Mouse (Mus musculus): ENCODE measurements around the gene Tspan33. TPM values are rescaled to one million over a fixed set of nuclear protein-coding genes. Genes with fewer than 3 reads are reported as not detected.

Tspan33 gene
- total RNA-seq, 1 experiment = 5.7 TPM

DNA sequence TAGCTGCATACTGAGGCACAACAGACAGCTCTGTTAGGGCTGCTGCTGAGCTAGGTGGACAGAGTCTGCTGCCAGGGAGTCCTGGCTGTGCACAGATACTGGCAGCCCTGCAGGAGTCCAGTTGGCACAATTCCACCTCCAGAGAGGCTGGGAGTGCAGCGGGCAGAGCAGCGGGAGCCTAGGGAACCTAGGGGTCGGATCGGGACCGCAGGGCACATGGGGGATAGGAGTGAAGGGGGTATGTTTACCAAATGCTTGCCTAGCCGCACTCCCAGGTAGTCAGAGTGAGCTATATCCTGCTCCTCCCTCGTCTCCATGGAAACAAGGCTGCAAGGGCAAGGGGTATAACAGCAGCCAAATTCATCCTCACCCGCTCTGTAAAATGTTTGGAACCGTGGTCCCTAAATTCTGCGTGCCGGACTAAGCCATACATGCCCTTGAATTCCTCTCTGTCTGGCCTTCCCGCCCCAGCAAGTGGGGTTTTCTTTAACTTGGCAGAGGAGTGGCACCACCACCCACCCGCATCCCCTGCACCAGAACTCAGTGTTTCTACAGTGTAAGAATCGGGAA, 24.0 kb downstream of the Tspan33 start:
- H3K36me3 ChIP-seq (ENCODE audit: control insufficient read depth, insufficient read depth, low read length, poor library complexity, severe bottlenecking) = no peaks in the 10 kb centered on the region
- DNase-seq (ENCODE audit: low read depth, low spot score) = peak; percentile 51
- H3K9ac ChIP-seq (ENCODE audit: insufficient read depth, low read depth, low read length, poor library complexity, severe bottlenecking) = 0 out of 2 replicates have a peak overlapping the region, but pooled peaks have one; percentile 3
- H3K4me3 ChIP-seq (ENCODE audit: insufficient read depth in 1 of 2, low read depth in 1 of 2, low read length in 2 of 2, poor library complexity in 1 of 2, severe bottlenecking in 1 of 2) = peak overlapping the region; percentile 54 to 63
- H3K4me1 ChIP-seq (ENCODE audit: control insufficient read depth in 2 of 2, insufficient read depth in 2 of 2, low read length in 2 of 2, poor library complexity in 1 of 2) = peaks cover 1 to 5% of the 10 kb centered on the region in 2 experiments; a peak in 2 of 4 replicates
- in situ Hi-C loops (cut with MboI; ENCODE audit: low sequenced_read_pairs in 2 of 2, unreplicated experiment in 2 of 2) = no loop called here
- no peaks in the 10 kb centered on the region for H3K9me3 ChIP-seq (ENCODE audit: control insufficient read depth, insufficient read depth, low read depth, low read length)
- no peak for TF ChIP-seq CHD2 (IDR thresholded peaks at IDR 0.05; ENCODE audit: low read depth, low read length)
- TF ChIP-seq MAFK (IDR thresholded peaks at IDR 0.05; ENCODE audit: insufficient read depth, low read depth, low read length) = no peak
- no peak for TF ChIP-seq ZC3H11A (IDR thresholded peaks at IDR 0.05; ENCODE audit: borderline replicate concordance, low read depth, low read length)
- no peak for TF ChIP-seq ZNF384 (IDR thresholded peaks at IDR 0.05; ENCODE audit: low read depth, low read length)
- TF ChIP-seq HCFC1 (IDR thresholded peaks at IDR 0.05; ENCODE audit: borderline replicate concordance, insufficient read depth, low read length) = no peak
- no peak overlapping the region for H3K27ac ChIP-seq (ENCODE audit: insufficient read depth, low read depth, low read length, poor library complexity, severe bottlenecking)

DNA sequence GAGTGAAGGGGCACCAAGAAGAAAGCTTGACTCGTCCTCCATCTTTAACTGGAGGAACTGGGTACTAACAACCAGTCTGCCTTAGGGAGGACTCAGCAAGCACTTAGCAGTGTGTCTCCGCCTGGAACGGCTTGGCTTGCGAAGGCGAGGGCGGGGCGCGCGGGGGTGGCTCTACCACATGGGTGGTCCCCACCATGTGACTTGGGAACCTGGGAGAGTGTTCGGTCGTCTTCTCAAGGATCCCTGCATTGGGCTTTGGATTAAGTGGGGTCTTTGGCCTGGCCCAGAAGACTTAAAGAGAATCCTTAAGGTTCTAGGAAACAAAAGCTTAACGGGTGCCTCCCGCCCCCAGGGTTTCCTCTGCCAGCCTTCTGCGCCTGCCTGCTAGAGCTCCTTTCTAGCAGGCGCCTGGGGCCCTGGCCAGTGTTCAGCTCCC, 24.9 kb downstream of the Tspan33 start:
- Histone ChIP-seq H3K4me1 (ENCODE audit: control insufficient read depth in 2 of 2, insufficient read depth in 2 of 2, low read length in 2 of 2, poor library complexity in 1 of 2) (peaks cover 1 to 5% of the 10 kb centered on the region in 2 experiments; a peak in 2 of 4 replicates), H3K36me3 (ENCODE audit: control insufficient read depth, insufficient read depth, low read length, poor library complexity, severe bottlenecking) (no peaks in the 10 kb centered on the region), H3K27ac (ENCODE audit: insufficient read depth, low read depth, low read length, poor library complexity, severe bottlenecking) (no peak overlapping the region), H3K9me3 (ENCODE audit: control insufficient read depth, insufficient read depth, low read depth, low read length) (no peaks in the 10 kb centered on the region), H3K4me3 (ENCODE audit: insufficient read depth in 1 of 2, low read depth in 1 of 2, low read length in 2 of 2, poor library complexity in 1 of 2, severe bottlenecking in 1 of 2) (peak overlapping the region; percentile 7 to 63; a peak in 3 of 4 replicates), H3K9ac (ENCODE audit: insufficient read depth, low read depth, low read length, poor library complexity, severe bottlenecking) (no peak overlapping the region)
- DNase-seq (ENCODE audit: low read depth, low spot score) = peak; percentile 37
- in situ Hi-C loops (cut with MboI; ENCODE audit: low sequenced_read_pairs in 2 of 2, unreplicated experiment in 2 of 2) = no loop called here
- no peak for TF ChIP-seq ZNF384 (IDR thresholded peaks at IDR 0.05; ENCODE audit: low read depth, low read length)
- no peak for TF ChIP-seq ZC3H11A (IDR thresholded peaks at IDR 0.05; ENCODE audit: borderline replicate concordance, low read depth, low read length)
- no peak for TF ChIP-seq CHD2 (IDR thresholded peaks at IDR 0.05; ENCODE audit: low read depth, low read length)
- TF ChIP-seq HCFC1 (IDR thresholded peaks at IDR 0.05; ENCODE audit: borderline replicate concordance, insufficient read depth, low read length) = no peak
- TF ChIP-seq MAFK (IDR thresholded peaks at IDR 0.05; ENCODE audit: insufficient read depth, low read depth, low read length) = no peak

DNA sequence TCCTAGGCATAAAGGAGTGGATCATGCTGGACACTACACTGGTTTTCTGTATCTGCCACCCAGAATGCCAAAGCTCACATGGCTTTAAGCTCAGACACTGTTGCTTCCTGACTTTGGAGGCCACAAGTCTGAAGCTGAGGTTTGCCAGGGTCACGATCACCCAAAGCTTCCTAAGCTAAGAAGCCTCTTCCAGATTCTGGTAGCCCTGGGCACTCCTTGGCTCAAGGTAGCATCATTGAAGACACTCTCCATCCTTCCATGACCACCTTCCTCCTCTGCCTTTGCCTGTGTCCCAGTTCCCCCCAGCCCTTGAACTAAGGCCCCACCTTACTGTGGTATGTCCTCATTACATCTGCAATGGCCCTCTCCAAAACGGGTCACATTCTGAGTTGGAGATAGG, 27.9 kb downstream of the Tspan33 start:
- Histone ChIP-seq H3K36me3 (ENCODE audit: control insufficient read depth, insufficient read depth, low read length, poor library complexity, severe bottlenecking) (no peaks in the 10 kb centered on the region), H3K9me3 (ENCODE audit: control insufficient read depth, insufficient read depth, low read depth, low read length) (no peaks in the 10 kb centered on the region), H3K4me3 (ENCODE audit: insufficient read depth in 1 of 2, low read depth in 1 of 2, low read length in 2 of 2, poor library complexity in 1 of 2, severe bottlenecking in 1 of 2) (no peak overlapping the region), H3K4me1 (ENCODE audit: control insufficient read depth in 2 of 2, insufficient read depth in 2 of 2, low read length in 2 of 2, poor library complexity in 1 of 2) (peaks cover 1 to 5% of the 10 kb centered on the region in 2 experiments; a peak in 2 of 4 replicates), H3K27ac (ENCODE audit: insufficient read depth, low read depth, low read length, poor library complexity, severe bottlenecking) (no peak overlapping the region), H3K9ac (ENCODE audit: insufficient read depth, low read depth, low read length, poor library complexity, severe bottlenecking) (no peak overlapping the region)
- TF ChIP-seq ZC3H11A (IDR thresholded peaks at IDR 0.05; ENCODE audit: borderline replicate concordance, low read depth, low read length) = no peak
- no peak for TF ChIP-seq CHD2 (IDR thresholded peaks at IDR 0.05; ENCODE audit: low read depth, low read length)
- TF ChIP-seq ZNF384 (IDR thresholded peaks at IDR 0.05; ENCODE audit: low read depth, low read length) = no peak
- no peak for TF ChIP-seq HCFC1 (IDR thresholded peaks at IDR 0.05; ENCODE audit: borderline replicate concordance, insufficient read depth, low read length)
- no peak for TF ChIP-seq MAFK (IDR thresholded peaks at IDR 0.05; ENCODE audit: insufficient read depth, low read depth, low read length)
- in situ Hi-C loops (cut with MboI; ENCODE audit: low sequenced_read_pairs in 2 of 2, unreplicated experiment in 2 of 2) = no loop called here
- DNase-seq (ENCODE audit: low read depth, low spot score) = no peak

DNA sequence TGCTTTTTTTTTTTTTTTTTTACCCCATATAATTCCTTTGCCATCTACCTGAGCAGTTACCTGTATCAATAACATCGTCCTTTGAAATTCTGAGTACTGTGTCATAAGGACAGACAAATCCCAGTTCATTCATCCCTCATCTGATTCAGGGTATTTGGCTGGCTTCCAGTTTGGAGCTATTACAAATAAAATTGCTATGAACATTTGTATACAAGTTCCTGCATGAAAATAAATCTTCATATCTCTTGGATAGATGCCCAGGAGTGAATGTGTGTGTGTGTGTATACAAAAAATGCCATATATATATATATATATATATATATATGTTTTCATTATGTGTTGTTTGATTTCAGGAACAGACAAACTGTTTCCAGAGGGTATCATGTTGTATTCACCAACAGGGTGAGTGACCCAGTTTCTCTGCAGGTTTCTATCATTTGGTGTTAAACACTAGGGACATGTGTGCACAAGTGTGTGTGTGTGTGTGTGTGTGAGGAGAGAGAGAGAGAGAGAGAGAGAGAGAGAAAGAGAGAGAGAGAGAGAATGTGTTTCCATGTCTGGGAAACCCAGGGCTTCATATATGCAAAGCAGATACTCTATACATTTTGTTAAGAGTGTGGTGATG, 32.7 kb downstream of the Tspan33 start:
- in situ Hi-C loops (cut with MboI; ENCODE audit: low sequenced_read_pairs in 2 of 2, unreplicated experiment in 2 of 2) = no loop called here
- Histone ChIP-seq H3K27ac (ENCODE audit: insufficient read depth, low read depth, low read length, poor library complexity, severe bottlenecking) (no peak overlapping the region), H3K4me3 (ENCODE audit: insufficient read depth in 1 of 2, low read depth in 1 of 2, low read length in 2 of 2, poor library complexity in 1 of 2, severe bottlenecking in 1 of 2) (no peak overlapping the region), H3K9me3 (ENCODE audit: control insufficient read depth, insufficient read depth, low read depth, low read length) (no peaks in the 10 kb centered on the region), H3K9ac (ENCODE audit: insufficient read depth, low read depth, low read length, poor library complexity, severe bottlenecking) (no peak overlapping the region), H3K36me3 (ENCODE audit: control insufficient read depth, insufficient read depth, low read length, poor library complexity, severe bottlenecking) (no peaks in the 10 kb centered on the region), H3K4me1 (ENCODE audit: control insufficient read depth in 2 of 2, insufficient read depth in 2 of 2, low read length in 2 of 2, poor library complexity in 1 of 2) (no peaks in the 10 kb centered on the region)
- TF ChIP-seq CHD2 (IDR thresholded peaks at IDR 0.05; ENCODE audit: low read depth, low read length) (no peak), ZC3H11A (IDR thresholded peaks at IDR 0.05; ENCODE audit: borderline replicate concordance, low read depth, low read length) (no peak), HCFC1 (IDR thresholded peaks at IDR 0.05; ENCODE audit: borderline replicate concordance, insufficient read depth, low read length) (no peak), MAFK (IDR thresholded peaks at IDR 0.05; ENCODE audit: insufficient read depth, low read depth, low read length) (no peak), ZNF384 (IDR thresholded peaks at IDR 0.05; ENCODE audit: low read depth, low read length) (no peak)
- DNase-seq (ENCODE audit: low read depth, low spot score) = no peak
